Mouse (Mus musculus): ENCODE data around the gene Ms4a6d.
"Not testable (repeated sequence)": the region's sequence is repeated elsewhere in the genome, so short reads cannot be mapped to it uniquely, and the experiment has no call there.

Ms4a6d gene

GRCm38 (mm10) chr19:11554726-11555125 is 49.9 kb downstream of the Ms4a6d start:
- no peak for DNase-seq (ENCODE audit: low spot score in 2 of 2)

- no peak for DNase-seq (ENCODE audit: low spot score in 2 of 2)
These were observed 56.7 kb downstream of the Ms4a6d start for GRCm38 (mm10) chr19:11547911-11548310.

- DNase-seq (ENCODE audit: low spot score in 2 of 2), result not testable (repeated sequence)
These were observed 60.3 kb downstream of the Ms4a6d start for GRCm38 (mm10) chr19:11544383-11544782.

- DNase-seq (ENCODE audit: low spot score in 2 of 2), result peak; percentile 77 to 82
These were observed 64.4 kb downstream of the Ms4a6d start for GRCm38 (mm10) chr19:11540166-11540821.

- no peak for DNase-seq (ENCODE audit: low spot score in 2 of 2)
These were observed 67.3 kb downstream of the Ms4a6d start for GRCm38 (mm10) chr19:11537336-11537735.

Measured in spleen, postnatal 36 days (tissue).